Mouse (Mus musculus): Measurements from ENCODE around the gene Irs2.

DNA sequence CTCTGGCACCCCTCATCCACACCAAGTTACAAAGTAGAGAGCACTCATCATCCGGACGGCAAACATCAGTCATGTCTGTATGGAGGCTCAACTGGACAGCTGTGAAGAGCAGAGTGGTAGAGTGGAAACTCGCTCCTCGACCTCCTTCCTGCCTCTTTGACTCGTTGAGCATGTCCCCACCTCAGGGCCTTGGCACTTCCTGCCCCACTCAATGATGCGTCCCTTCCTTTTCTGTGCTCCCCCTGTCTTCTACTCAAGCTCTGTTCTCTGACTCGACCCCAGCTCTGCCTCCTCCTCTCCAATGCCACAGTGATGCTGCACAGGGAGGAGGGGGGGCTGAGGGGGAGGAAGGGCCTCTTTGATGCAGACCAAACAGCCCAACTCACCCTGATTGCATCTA is 28.3 kb downstream of the Irs2 start:
- no peak for TF ChIP-seq POLR2A (IDR thresholded peaks at IDR 0.05; ENCODE audit: low read depth, low read length)
- TF ChIP-seq CTCF (IDR thresholded peaks at IDR 0.05; ENCODE audit: borderline replicate concordance, insufficient read depth, low read length), result no peak

All from embryonic fibroblast, embryonic 13.5 days (primary cell).